Mouse (Mus musculus) liver, embryonic 14.5 days (tissue): ENCODE measurements around the gene A930033H14Rik. TPM values are rescaled to one million over a fixed set of nuclear protein-coding genes. Genes with fewer than 3 reads are reported as not detected.
A peak's percentile ranks its signal among the peaks of the same experiment; 100 is the strongest.

Source experiments
- ATAC-seq: fragments of 200-750 bp; cut with Nextera tagmentation; 2 replicates; pipeline ENCODE4 v1.8.0; 2017; ENCODE audit warnings: moderate number of reproducible peaks, mild to moderate bottlenecking, moderate library complexity; ENCODE audit not compliant: insufficient read depth
- DNase-seq, 3 experiments: peaks; one replicate each; pipeline ENCODE4 v3.0.0-alpha.2; 2012 to 2013; ENCODE audit warnings: low read depth in 3 of 3, low spot score in 3 of 3
- H3K27ac ChIP-seq: fragments of 300-500 bp; sonication (generic); 2 replicates; pipeline ENCODE4 v1.5.1; 2014; ENCODE audit warnings: moderate library complexity, mild to moderate bottlenecking, control low read depth, inconsistent platforms
- H3K27me3 ChIP-seq: fragments of 300-500 bp; sonication (generic); 2 replicates; pipeline ENCODE4 v1.6.1; 2014; ENCODE audit warnings: mild to moderate bottlenecking, low read length, moderate library complexity; ENCODE audit not compliant: control insufficient read depth, insufficient read depth
- H3K36me3 ChIP-seq: fragments of 300-500 bp; sonication (generic); replicated peaks from 2 replicates; pipeline ENCODE4 v1.6.1; 2014; ENCODE audit warnings: low read depth; ENCODE audit not compliant: control insufficient read depth, insufficient read depth
- H3K4me1 ChIP-seq, 2 experiments: fragments of 200-500 bp in 1 of 2; fragments of 300-500 bp in 1 of 2; sonication (generic) in 1 of 2; replicated peaks; 2 replicates each; pipeline ENCODE4 v1.6.1; 2012 to 2014; ENCODE audit warnings: antibody characterized with exemption in 1 of 2, inconsistent platforms in 1 of 2, low read length in 1 of 2; ENCODE audit not compliant: control insufficient read depth in 2 of 2, insufficient read depth in 2 of 2
- H3K4me2 ChIP-seq: fragments of 300-500 bp; sonication (generic); 2 replicates; pipeline ENCODE4 v1.6.1; 2014; ENCODE audit warnings: low read depth, mild to moderate bottlenecking, control low read depth, moderate library complexity
- H3K4me3 ChIP-seq, 2 experiments: fragments of 200-500 bp in 1 of 2; fragments of 300-500 bp in 1 of 2; sonication (generic) in 1 of 2; 2 replicates each; pipeline ENCODE4 v1.5.1; 2012 to 2014; ENCODE audit warnings: low read depth in 2 of 2, low read length in 2 of 2, mild to moderate bottlenecking in 2 of 2, control low read depth in 1 of 2, inconsistent platforms in 1 of 2, moderate library complexity in 1 of 2; ENCODE audit not compliant: insufficient read depth in 1 of 2
- H3K9ac ChIP-seq: fragments of 300-500 bp; sonication (generic); replicated peaks from 2 replicates; pipeline ENCODE4 v1.6.1; 2014; ENCODE audit warnings: mild to moderate bottlenecking, control low read depth, moderate library complexity
- H3K9me3 ChIP-seq: fragments of 300-500 bp; sonication (generic); 2 replicates; pipeline ENCODE4 v1.6.1; 2016; ENCODE audit warnings: low read length, mixed read lengths; ENCODE audit not compliant: control insufficient read depth
- CTCF ChIP-seq: IDR thresholded peaks from 2 replicates; pipeline ENCODE4 v1.5.1; 2016; ENCODE audit warnings: antibody characterized with exemption, low read depth, control low read depth
- EP300 ChIP-seq: IDR thresholded peaks from 2 replicates; pipeline ENCODE4 v1.6.1; 2016; ENCODE audit warnings: antibody characterized with exemption, low read depth
- WGBS: fragments of 180-500 bp; shearing (Covaris S2); extraction: QIAGEN DNeasy Blood & Tissue Kit; methylation state at CpG from one replicate; pipeline ENCODE4 v1.1.7; 2014; ENCODE audit not compliant: insufficient replicate concordance; 5-methylcytosine and 5-hydroxymethylcytosine counted together
- polyA plus RNA-seq, 2 experiments: library from polyadenylated mRNA; depleted of rRNA in 1 of 2; stranded (reverse) in 1 of 2; unstranded in 1 of 2; fragments of >200 nt; fragmentation: Nextera tagmentation in 1 of 2; extraction: Ambion mirVana in 1 of 2; gene quantifications; 2 replicates each; pipeline versions ENCODE4 v1.2.1 to v1.2.3; 2012 to 2014

Gene A930033H14Rik
- polyA plus RNA-seq (2012; rRNA removed), result 0.32 and 0.51 TPM in 2 replicates
- polyA plus RNA-seq (2014; fragmentation: Nextera tagmentation; extraction: Ambion mirVana), result 0.18 and 0.19 TPM in 2 replicates

DNA sequence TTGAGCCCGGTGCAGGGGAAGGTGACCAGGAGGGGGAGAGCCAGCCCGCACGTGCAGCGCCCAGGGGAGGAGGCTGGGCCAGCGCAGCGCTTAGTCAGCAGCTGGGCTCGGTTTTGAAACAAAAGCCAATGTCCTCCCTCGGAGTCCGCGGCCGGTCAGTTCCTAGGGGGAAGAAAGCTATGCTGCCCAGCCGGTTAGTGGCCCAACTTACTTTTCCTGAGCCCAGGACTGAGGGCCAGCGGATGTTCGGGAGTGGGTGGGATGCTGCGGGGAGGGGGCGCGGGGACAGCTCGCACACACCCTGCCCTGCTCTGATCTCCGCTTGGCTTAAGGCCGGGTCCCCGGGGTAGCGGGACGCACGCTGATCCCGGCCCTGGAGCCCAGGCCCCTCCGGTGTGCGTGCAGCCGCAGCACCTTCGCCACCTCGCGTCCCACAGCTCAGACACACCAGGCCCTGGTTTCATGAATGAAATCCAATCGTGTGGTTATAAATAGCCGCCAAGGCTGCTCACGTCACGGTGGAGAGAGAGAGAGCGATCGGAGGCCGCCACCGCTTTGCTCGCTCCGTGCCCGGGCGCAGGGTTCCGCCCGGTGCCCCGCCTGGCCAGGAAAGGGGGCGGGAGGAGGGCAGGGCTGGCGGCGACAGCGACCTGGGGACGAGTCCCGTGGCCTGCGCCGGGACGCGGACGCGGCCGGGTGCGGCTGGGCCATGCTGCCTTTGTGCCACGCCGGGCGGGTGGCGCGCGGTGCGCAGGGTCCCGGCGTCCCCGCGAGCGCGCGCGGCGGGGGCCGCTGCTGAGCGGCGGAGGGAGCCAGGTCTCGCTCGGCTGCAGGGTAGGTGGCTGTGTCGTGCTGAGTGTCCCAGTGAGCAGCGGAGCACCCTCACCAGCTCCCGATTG is at the start of gene A930033H14Rik:
Gene A930033H14Rik (minus strand): TSS at position 557 of the 899 bp plus-strand sequence.
- peak; percentile 82 for ATAC-seq
- Histone ChIP-seq H3K9ac (peak within 1 kb of the TSS; percentile 61), H3K9me3 (no peaks in the 10 kb centered on the region), H3K27ac (peak within 1 kb of the TSS; percentile 51), H3K4me1 (peaks cover 0 to 14% of the 10 kb centered on the region in 2 experiments; a peak in 2 of 4 replicates), H3K27me3 (peaks cover 21% of the 10 kb centered on the region), H3K36me3 (no peaks in the 10 kb centered on the region), H3K4me3 (peak within 1 kb of the TSS; percentile 61), H3K4me2 (peak within 1 kb of the TSS; percentile 63)
- under 1% methylated on average over 82 of the region's 84 CpGs for WGBS
- TF ChIP-seq EP300 (no peak), CTCF (no peak)
- DNase-seq, result peak in 1 of 3 experiments; percentile 46

DNA sequence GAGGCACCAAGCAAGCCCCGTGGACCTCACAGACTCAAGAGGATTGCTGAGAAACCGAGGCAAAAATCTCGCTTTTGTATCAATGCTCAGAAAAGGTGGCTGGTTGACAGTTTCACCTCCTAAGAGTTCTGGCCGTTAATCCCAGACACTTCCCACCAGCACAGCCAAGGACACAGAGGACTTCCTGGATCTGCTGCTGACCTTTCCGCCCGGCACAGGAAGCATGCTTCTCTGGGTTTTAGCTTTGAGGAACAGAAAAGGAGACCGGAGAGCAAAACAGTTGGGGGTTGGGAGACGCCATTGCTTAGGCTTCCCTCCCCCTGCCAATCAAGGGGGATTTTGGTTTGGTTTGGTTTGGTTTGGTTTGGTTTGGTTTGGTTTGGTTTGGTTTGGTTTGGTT is 47.0 kb upstream of the A930033H14Rik start:
- no peaks in the 10 kb centered on the region for H3K27me3 ChIP-seq
- no peak overlapping the region for H3K4me2 ChIP-seq
- no peak for ATAC-seq
- TF ChIP-seq EP300 (no peak), CTCF (no peak)
- no peaks in the 10 kb centered on the region for H3K36me3 ChIP-seq
- WGBS, result 49% methylated on average over 8 of the region's 8 CpGs
- no peak for DNase-seq
- no peak overlapping the region for H3K9ac ChIP-seq
- H3K27ac ChIP-seq, result no peak overlapping the region
- no peak overlapping the region for H3K4me3 ChIP-seq
- H3K4me1 ChIP-seq, result peaks cover 0 to 23% of the 10 kb centered on the region in 2 experiments; a peak in 2 of 4 replicates
- no peaks in the 10 kb centered on the region for H3K9me3 ChIP-seq

DNA sequence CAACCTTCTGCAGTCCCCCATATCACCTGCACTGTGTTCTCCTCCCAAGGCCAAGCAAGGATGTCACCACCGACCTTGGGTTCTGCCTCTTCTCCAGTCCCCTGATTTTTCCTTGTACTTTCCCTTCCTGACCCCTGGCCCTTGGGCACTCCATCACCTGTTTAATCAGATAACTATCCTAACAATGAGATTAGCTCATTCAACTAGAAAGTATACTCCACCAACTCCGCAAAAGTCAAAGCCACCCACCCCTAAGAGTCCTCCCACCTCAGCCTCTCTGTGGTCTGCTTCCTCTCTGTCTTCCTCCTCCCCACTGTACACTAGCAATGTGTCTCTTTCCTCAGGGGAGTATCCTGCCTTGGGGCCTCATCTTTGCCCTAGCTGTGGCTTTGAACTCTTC is 46.3 kb upstream of the A930033H14Rik start:
- H3K4me2 ChIP-seq, result no peak overlapping the region
- peaks cover 0 to 28% of the 10 kb centered on the region in 2 experiments; a peak in 2 of 4 replicates for H3K4me1 ChIP-seq
- H3K9me3 ChIP-seq, result no peaks in the 10 kb centered on the region
- H3K36me3 ChIP-seq, result no peaks in the 10 kb centered on the region
- no peak overlapping the region for H3K27ac ChIP-seq
- H3K4me3 ChIP-seq, result no peak overlapping the region
- ATAC-seq (no peak), DNase-seq (no peak)
- TF ChIP-seq EP300 (no peak), CTCF (no peak)
- no peaks in the 10 kb centered on the region for H3K27me3 ChIP-seq
- WGBS, result 29% methylated on average over 2 of the region's 2 CpGs
- no peak overlapping the region for H3K9ac ChIP-seq

DNA sequence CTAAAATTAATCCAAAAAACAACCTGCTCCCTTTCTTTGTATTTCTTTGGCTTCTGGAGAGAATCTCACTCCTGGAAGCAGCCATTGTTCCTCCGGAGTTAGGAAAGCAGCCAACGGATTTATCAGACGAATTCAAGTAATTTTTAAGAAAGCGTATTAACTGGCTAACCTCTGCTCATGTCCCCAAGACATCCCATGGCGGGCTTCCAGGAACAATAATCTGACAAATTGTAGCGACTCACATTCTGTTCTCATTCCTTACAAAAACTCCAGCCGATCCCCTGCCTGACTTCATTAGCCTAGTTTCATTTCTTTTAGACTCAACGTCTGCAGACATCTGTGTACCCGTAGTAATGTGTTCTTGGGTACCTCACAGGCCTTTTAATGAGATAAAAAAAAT is 45.7 kb upstream of the A930033H14Rik start:
- WGBS, result 61% methylated on average over 9 of the region's 9 CpGs
- no peak overlapping the region for H3K4me3 ChIP-seq
- no peaks in the 10 kb centered on the region for H3K27me3 ChIP-seq
- DNase-seq (no peak), ATAC-seq (no peak)
- no peak overlapping the region for H3K27ac ChIP-seq
- H3K36me3 ChIP-seq, result no peaks in the 10 kb centered on the region
- no peak overlapping the region for H3K4me2 ChIP-seq
- TF ChIP-seq CTCF (no peak), EP300 (no peak)
- peaks cover 0 to 29% of the 10 kb centered on the region in 2 experiments; a peak in 2 of 4 replicates for H3K4me1 ChIP-seq
- H3K9ac ChIP-seq, result no peak overlapping the region
- no peaks in the 10 kb centered on the region for H3K9me3 ChIP-seq

DNA sequence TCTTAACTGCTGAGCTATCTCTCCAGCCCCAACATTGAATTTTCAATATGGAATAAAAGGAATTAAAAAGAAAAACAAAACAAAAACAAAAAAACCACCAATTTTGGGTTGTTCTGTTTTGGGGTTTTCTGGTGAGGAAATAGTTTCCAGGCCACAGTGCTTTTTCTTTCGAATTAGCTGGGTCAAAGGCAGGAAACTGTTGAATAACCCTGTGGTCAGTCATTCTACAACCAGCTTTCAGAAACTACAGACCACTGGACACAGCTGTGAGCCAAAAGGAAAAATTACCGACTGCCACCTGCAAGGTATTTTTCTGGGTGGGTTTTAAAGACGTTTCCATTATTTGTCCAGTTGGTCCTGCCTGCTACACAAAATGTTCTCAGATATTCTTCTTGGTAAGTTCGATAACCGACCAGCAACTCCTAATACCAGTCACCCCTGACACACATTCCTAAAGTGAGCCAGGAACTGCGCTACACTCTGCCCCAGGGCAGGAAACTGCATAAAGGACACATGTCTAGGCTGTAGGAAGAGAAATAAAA is 44.8 kb upstream of the A930033H14Rik start:
- Histone ChIP-seq H3K4me2 (no peak overlapping the region), H3K4me1 (peaks cover 0 to 34% of the 10 kb centered on the region in 2 experiments; a peak in 2 of 4 replicates), H3K36me3 (no peaks in the 10 kb centered on the region), H3K9ac (no peak overlapping the region), H3K27me3 (no peaks in the 10 kb centered on the region), H3K9me3 (no peaks in the 10 kb centered on the region), H3K27ac (no peak overlapping the region), H3K4me3 (no peak overlapping the region)
- no peak for TF ChIP-seq EP300
- TF ChIP-seq CTCF, result no peak
- no peak for ATAC-seq
- DNase-seq, result no peak
- 37% methylated on average over 6 of the region's 6 CpGs for WGBS
